Mouse (Mus musculus) kidney, embryonic 16.5 days (tissue): Measurements from ENCODE around the gene Tfdp1. TPM values are rescaled to one million over a fixed set of nuclear protein-coding genes. Genes with fewer than 3 reads are reported as not detected.
"Not testable (repeated sequence)": the region's sequence is repeated elsewhere in the genome, so short reads cannot be mapped to it uniquely, and the experiment has no call there.

Source experiments
- ATAC-seq: fragments of 200-750 bp; cut with Nextera tagmentation; 2 replicates; pipeline ENCODE4 v1.8.0; 2017; ENCODE audit warnings: moderate TSS enrichment; ENCODE audit not compliant: low FRiP score, low TSS enrichment
- H3K27ac ChIP-seq: fragments of 300-500 bp; sonication (generic); 2 replicates; pipeline ENCODE4 v1.5.1; 2014; ENCODE audit warnings: low read length
- H3K27me3 ChIP-seq: fragments of 300-500 bp; sonication (generic); 2 replicates; pipeline ENCODE4 v1.6.1; 2014; ENCODE audit warnings: low read length, control low read depth, mixed read lengths; ENCODE audit not compliant: insufficient read depth
- H3K36me3 ChIP-seq: fragments of 300-500 bp; sonication (generic); 2 replicates; pipeline ENCODE4 v1.6.1; 2014; ENCODE audit warnings: low read length, control low read depth, mixed read lengths; ENCODE audit not compliant: insufficient read depth
- H3K4me1 ChIP-seq: fragments of 300-500 bp; sonication (generic); 2 replicates; pipeline ENCODE4 v1.6.1; 2014; ENCODE audit warnings: low read length, control low read depth, mixed read lengths; ENCODE audit not compliant: insufficient read depth
- H3K4me2 ChIP-seq: fragments of 300-500 bp; sonication (generic); replicated peaks from 2 replicates; pipeline ENCODE4 v1.6.1; 2014; ENCODE audit warnings: low read depth, low read length
- H3K4me3 ChIP-seq: fragments of 300-500 bp; sonication (generic); 2 replicates; pipeline ENCODE4 v1.5.1; 2014; ENCODE audit warnings: mild to moderate bottlenecking, low read length
- H3K9ac ChIP-seq: fragments of 300-500 bp; sonication (generic); replicated peaks from 2 replicates; pipeline ENCODE4 v1.6.1; 2014; ENCODE audit warnings: low read length
- H3K9me3 ChIP-seq: fragments of 300-500 bp; sonication (generic); 2 replicates; pipeline ENCODE4 v1.6.1; 2016; ENCODE audit warnings: low read length, control low read depth
- WGBS: fragments of 180-500 bp; shearing (Covaris S2); extraction: QIAGEN DNeasy Blood & Tissue Kit; methylation state at CpG from one replicate; pipeline ENCODE4 v1.1.7; 2014; 5-methylcytosine and 5-hydroxymethylcytosine counted together
- polyA plus RNA-seq: library from polyadenylated mRNA; unstranded; fragments of >200 nt; fragmentation: Nextera tagmentation; extraction: Ambion mirVana; gene quantifications from 2 replicates; pipeline ENCODE4 v1.2.1, GENCODE M21; 2015

The Tfdp1 gene
- polyA plus RNA-seq, 1 experiment from 2014 or later: 159 TPM

GRCm38 (mm10) chr8:13316671-13317070 is 21.9 kb upstream of the Tfdp1 start:
- Histone ChIP-seq H3K9ac (no peak overlapping the region), H3K27ac (no peak overlapping the region), H3K4me1 (no peaks in the 10 kb centered on the region), H3K9me3 (no peaks in the 10 kb centered on the region), H3K4me3 (no peak overlapping the region), H3K27me3 (no peaks in the 10 kb centered on the region), H3K4me2 (no peak overlapping the region), H3K36me3 (peaks cover 4% of the 10 kb centered on the region; the same call in 1 of the 2 replicates)
- WGBS: 91% methylated on average over 10 of the region's 10 CpGs
- no peak for ATAC-seq

- peaks cover 3% of the 10 kb centered on the region; the same call in 1 of the 2 replicates for H3K4me1 ChIP-seq
- 31% methylated on average over 5 of the region's 5 CpGs for WGBS
- H3K27ac ChIP-seq: no peak overlapping the region
- H3K9ac ChIP-seq: no peak overlapping the region
- no peak overlapping the region for H3K4me2 ChIP-seq
- H3K27me3 ChIP-seq: no peaks in the 10 kb centered on the region
- H3K9me3 ChIP-seq: no peaks in the 10 kb centered on the region
- H3K4me3 ChIP-seq: no peak overlapping the region
- H3K36me3 ChIP-seq: no peaks in the 10 kb centered on the region; the same call in none of the 2 replicates
- ATAC-seq: no peak; the same call in 1 of the 2 replicates
These were observed 12.0 kb upstream of the Tfdp1 start for GRCm38 (mm10) chr8:13326598-13326997.

- no peaks in the 10 kb centered on the region for H3K9me3 ChIP-seq
- H3K36me3 ChIP-seq: no peaks in the 10 kb centered on the region
- no peak overlapping the region for H3K4me2 ChIP-seq
- H3K27me3 ChIP-seq: no peaks in the 10 kb centered on the region
- ATAC-seq: no peak
- H3K27ac ChIP-seq: no peak overlapping the region
- H3K9ac ChIP-seq: no peak overlapping the region
- no peak overlapping the region for H3K4me3 ChIP-seq
- whole genome bisulfite sequencing: 74% methylated on average over 1 of the region's 1 CpGs
- H3K4me1 ChIP-seq: peaks cover 4% of the 10 kb centered on the region; the same call in 1 of the 2 replicates
These were observed 3.9 kb upstream of the Tfdp1 start for GRCm38 (mm10) chr8:13334671-13335070.

DNA sequence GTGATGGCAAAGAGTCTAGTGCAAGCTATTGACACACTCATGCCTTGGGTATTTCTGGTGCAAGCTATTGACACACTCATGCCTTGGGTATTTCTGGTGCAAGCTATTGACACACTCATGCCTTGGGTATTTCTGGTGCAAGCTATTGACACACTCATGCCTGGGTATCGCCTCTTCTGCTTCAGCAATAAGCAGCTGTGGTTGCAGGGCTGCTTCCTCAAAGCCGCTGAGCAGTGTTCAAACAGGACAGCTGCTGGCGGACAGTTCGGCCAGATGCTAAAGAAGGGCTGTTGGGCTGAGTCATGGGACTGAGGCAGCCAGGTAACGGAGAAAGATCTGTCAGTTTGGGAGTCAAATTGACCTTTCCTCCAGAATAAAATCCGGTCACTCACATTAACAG is 1.3 kb upstream of the Tfdp1 start:
- not testable (repeated sequence) for H3K9me3 ChIP-seq, H3K9ac ChIP-seq, H3K4me3 ChIP-seq, H3K27me3 ChIP-seq, H3K4me2 ChIP-seq, ATAC-seq, H3K27ac ChIP-seq
- 88% methylated on average over 6 of the region's 6 CpGs for WGBS
- Histone ChIP-seq H3K4me1 (peaks cover 19% of the 10 kb centered on the region), H3K36me3 (peaks cover 10% of the 10 kb centered on the region; the same call in 1 of the 2 replicates)

- Histone ChIP-seq H3K4me2 (peak overlapping the region; percentile 81), H3K27me3 (no peaks in the 10 kb centered on the region), H3K27ac (no peak overlapping the region), H3K9me3 (no peaks in the 10 kb centered on the region), H3K36me3 (peaks cover 15% of the 10 kb centered on the region), H3K9ac (peak overlapping the region; percentile 98; the same call in 1 of the 2 replicates), H3K4me1 (peaks cover 19% of the 10 kb centered on the region), H3K4me3 (no peak overlapping the region)
- ATAC-seq: no peak
- 61% methylated on average over 3 of the region's 3 CpGs for WGBS
These were observed 873 bp upstream of the Tfdp1 start for GRCm38 (mm10) chr8:13337678-13338077.

- Histone ChIP-seq H3K4me1 (peaks cover 19% of the 10 kb centered on the region), H3K4me3 (peak overlapping the region; percentile 81), H3K36me3 (peaks cover 28% of the 10 kb centered on the region), H3K4me2 (peak overlapping the region; percentile 81), H3K27ac (peak overlapping the region; percentile 76), H3K9ac (peak overlapping the region; percentile 98), H3K9me3 (no peaks in the 10 kb centered on the region), H3K27me3 (no peaks in the 10 kb centered on the region)
- peak; percentile 76 for ATAC-seq
- WGBS: 0% methylated on average over 46 of the region's 70 CpGs
These were observed 522 bp downstream of the Tfdp1 start for GRCm38 (mm10) chr8:13338901-13339645.

DNA sequence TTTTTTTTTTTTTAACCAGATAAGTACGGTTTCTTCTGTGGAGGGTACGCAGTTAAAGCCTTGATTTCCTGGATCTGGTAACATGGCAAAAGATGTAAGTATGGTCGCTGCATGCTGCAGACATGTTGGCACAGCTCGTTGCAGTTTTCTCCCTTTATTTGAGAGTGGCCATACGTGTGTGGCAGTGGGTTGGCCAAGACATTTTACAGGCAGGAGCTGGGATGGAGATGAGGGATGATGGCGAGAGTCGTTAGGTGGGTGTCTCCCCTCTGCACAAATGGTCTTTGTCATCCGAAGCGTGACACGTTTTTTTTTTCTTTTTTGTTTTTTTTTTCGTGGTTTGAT is 1.1 kb downstream of the Tfdp1 start:
- Histone ChIP-seq H3K4me1 (peaks cover 19% of the 10 kb centered on the region), H3K27ac (no peak overlapping the region; the same call in 1 of the 2 replicates), H3K9me3 (no peaks in the 10 kb centered on the region), H3K36me3 (peaks cover 33% of the 10 kb centered on the region), H3K9ac (peak overlapping the region; percentile 98), H3K4me2 (peak overlapping the region; percentile 81), H3K27me3 (no peaks in the 10 kb centered on the region), H3K4me3 (peak overlapping the region; percentile 81)
- no peak for ATAC-seq
- 1% methylated on average over 11 of the region's 11 CpGs for WGBS

DNA sequence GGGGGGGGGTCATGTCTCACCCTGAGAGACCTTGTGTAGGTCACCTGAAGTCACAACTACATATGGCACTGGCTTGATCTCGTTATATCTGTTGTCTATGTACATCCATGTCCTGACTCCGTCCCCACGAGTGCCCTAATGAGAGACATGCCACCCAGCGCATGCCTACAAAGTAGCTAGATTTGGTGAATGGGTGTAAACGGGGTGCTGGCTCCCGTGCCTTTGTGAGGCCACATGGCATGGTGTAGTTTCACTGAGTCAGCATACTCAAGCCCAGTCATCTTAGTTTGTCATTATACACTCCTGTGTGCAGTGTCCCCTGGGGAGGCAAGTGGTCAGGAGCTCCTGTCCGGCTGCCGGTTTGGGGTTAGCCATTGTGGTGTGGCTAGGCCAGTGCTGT is 2.1 kb downstream of the Tfdp1 start:
- Histone ChIP-seq H3K27ac (no peak overlapping the region), H3K4me1 (peaks cover 19% of the 10 kb centered on the region), H3K4me2 (peak overlapping the region; percentile 81; the same call in 1 of the 2 replicates), H3K27me3 (no peaks in the 10 kb centered on the region), H3K36me3 (peaks cover 43% of the 10 kb centered on the region), H3K9ac (no peak overlapping the region), H3K4me3 (no peak overlapping the region), H3K9me3 (no peaks in the 10 kb centered on the region)
- no peak for ATAC-seq
- WGBS: 82% methylated on average over 8 of the region's 8 CpGs

GRCm38 (mm10) chr8:13342340-13342739 is 3.8 kb downstream of the Tfdp1 start:
- no peak overlapping the region for H3K9ac ChIP-seq
- no peak for ATAC-seq
- no peak overlapping the region for H3K4me2 ChIP-seq
- H3K4me3 ChIP-seq: no peak overlapping the region
- peaks cover 58% of the 10 kb centered on the region for H3K36me3 ChIP-seq
- H3K27me3 ChIP-seq: no peaks in the 10 kb centered on the region
- no peaks in the 10 kb centered on the region for H3K9me3 ChIP-seq
- peaks cover 19% of the 10 kb centered on the region for H3K4me1 ChIP-seq
- WGBS: 88% methylated on average over 2 of the region's 2 CpGs
- no peak overlapping the region for H3K27ac ChIP-seq

GRCm38 (mm10) chr8:13343134-13343533 is 4.6 kb downstream of the Tfdp1 start:
- Histone ChIP-seq H3K27ac (no peak overlapping the region), H3K9ac (no peak overlapping the region), H3K4me2 (no peak overlapping the region), H3K4me3 (no peak overlapping the region), H3K27me3 (no peaks in the 10 kb centered on the region), H3K9me3 (no peaks in the 10 kb centered on the region), H3K36me3 (peaks cover 66% of the 10 kb centered on the region), H3K4me1 (peaks cover 16% of the 10 kb centered on the region)
- 98% methylated on average over 4 of the region's 4 CpGs for WGBS
- ATAC-seq: no peak
